Mouse (Mus musculus): ENCODE measurements around the gene Tfpi. TPM values are rescaled to one million over a fixed set of nuclear protein-coding genes. Genes with fewer than 3 reads are reported as not detected.
"Not testable (repeated sequence)": the region's sequence is repeated elsewhere in the genome, so short reads cannot be mapped to it uniquely, and the experiment has no call there.

Gene Tfpi
- total RNA-seq, 2 experiments from 2014 or later: 56.4 to 57.8 TPM

GRCm38 (mm10) chr2:84404834-84405233 is 71.7 kb downstream of the Tfpi start:
- intact Hi-C loops (cut with DNase I): no loop called here
- no peak for DNase-seq

GRCm38 (mm10) chr2:84402713-84403112 is 73.9 kb downstream of the Tfpi start:
- intact Hi-C loops (cut with DNase I): no loop called here
- DNase-seq: no peak

GRCm38 (mm10) chr2:84396557-84396956 is 80.0 kb downstream of the Tfpi start:
- intact Hi-C loops (cut with DNase I): no loop called here
- no peak for DNase-seq

GRCm38 (mm10) chr2:84393236-84393635 is 83.3 kb downstream of the Tfpi start:
- intact Hi-C loops (cut with DNase I): no loop called here
- no peak for DNase-seq

GRCm38 (mm10) chr2:84389075-84389474 is 87.5 kb downstream of the Tfpi start:
- no peak for DNase-seq
- intact Hi-C loops (cut with DNase I): no loop called here

- DNase-seq: not testable (repeated sequence)
- intact Hi-C loops (cut with DNase I): loop anchor here (1.0 kb wide), 1 partner anchor 35 kb away; no protein-coding TSS in a partner anchor
Measured at GRCm38 (mm10) chr2:84388537-84388936, 88.0 kb downstream of the Tfpi start.

- intact Hi-C loops (cut with DNase I): loop anchor here (1.0 kb wide), 1 partner anchor 35 kb away; no protein-coding TSS in a partner anchor
Measured at GRCm38 (mm10) chr2:84388023-84388416, 88.6 kb downstream of the Tfpi start.

GRCm38 (mm10) chr2:84387394-84388022 is 89.1 kb downstream of the Tfpi start:
- intact Hi-C loops (cut with DNase I): loop anchor here (1.0 kb wide), 1 partner anchor 36 kb away; no protein-coding TSS in a partner anchor
- DNase-seq: no peak

More at GRCm38 (mm10) chr2:84388023-84388416, 88.6 kb downstream of the Tfpi start:
- DNase-seq: peak in 1 of 2 experiments; percentile 25

GRCm38 (mm10) chr2:84386563-84387393 is 89.8 kb downstream of the Tfpi start:
- intact Hi-C loops (cut with DNase I): no loop called here

GRCm38 (mm10) chr2:84384911-84385693 is 91.5 kb downstream of the Tfpi start:
- intact Hi-C loops (cut with DNase I): loop anchor here (5.0 kb wide), 1 partner anchor 88 kb away; no protein-coding TSS in a partner anchor
- no peak for DNase-seq

More at GRCm38 (mm10) chr2:84386563-84387393, 89.8 kb downstream of the Tfpi start:
- DNase-seq: peak; percentile 9 to 30

- intact Hi-C loops (cut with DNase I): loop anchor here (5.0 kb wide), 1 partner anchor 87 kb away; no protein-coding TSS in a partner anchor
- DNase-seq: no peak
Measured at GRCm38 (mm10) chr2:84383828-84384227, 92.7 kb downstream of the Tfpi start.

Other genes with a start within 250 kb of the Tfpi start
- gene Calcrl, start 51.4 kb downstream of the Tfpi start, total RNA-seq (2021): 10 to 100 TPM; 45.2 to 45.3 TPM
- gene Ctnnd1, start 174.0 kb upstream of the Tfpi start, total RNA-seq (2021): 100 to 1,000 TPM in 1 of 2 experiments, 10 to 100 TPM in 1; 92.4 to 107 TPM
- gene Btbd18, start 182.3 kb upstream of the Tfpi start, total RNA-seq (2021): not detected
- gene Selenoh, start 194.0 kb upstream of the Tfpi start, total RNA-seq (2021): 10 to 100 TPM; 31.4 to 32.8 TPM
- gene Gm28635, start 201.3 kb upstream of the Tfpi start, total RNA-seq (2021): 10 to 100 TPM in 1 of 2 experiments, 1 to 10 TPM in 1; 4.3 to 11.7 TPM
- gene Med19, start 201.6 kb upstream of the Tfpi start, total RNA-seq (2021): 10 to 100 TPM; 13.9 to 15.0 TPM
- gene Tmx2, start 202.4 kb upstream of the Tfpi start, total RNA-seq (2021): 100 to 1,000 TPM; 109 to 113 TPM
- gene Zdhhc5, start 238.4 kb upstream of the Tfpi start, total RNA-seq (2021): 10 to 100 TPM; 57.7 to 62.4 TPM